Mouse (Mus musculus): ENCODE data around the gene Ndufa8. TPM values are rescaled to one million over a fixed set of nuclear protein-coding genes. Genes with fewer than 3 reads are reported as not detected.

The Ndufa8 gene
- polyA plus RNA-seq, 1 experiment from 2014 or later: 383 TPM

DNA sequence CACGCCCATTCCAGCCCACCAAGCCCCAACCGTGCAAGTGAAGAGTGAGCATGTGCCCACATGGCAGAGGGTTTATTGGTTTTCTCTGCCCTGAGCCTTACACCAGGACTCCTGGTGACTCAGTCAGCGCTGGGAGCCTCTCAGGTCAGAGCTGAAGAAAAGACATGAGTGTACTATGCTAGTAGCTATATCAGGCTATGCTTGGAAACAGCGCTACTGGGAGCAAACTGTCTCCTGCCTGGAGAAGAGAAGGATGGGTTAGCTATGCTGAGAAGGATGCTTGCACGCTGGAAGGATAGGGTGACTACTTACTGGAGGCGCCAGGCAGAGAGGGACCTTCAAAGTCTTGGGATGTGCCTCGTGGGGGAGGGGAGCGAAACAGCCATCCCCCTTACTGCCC lies 38.6 kb downstream of the Ndufa8 start:
- no peak for ATAC-seq (replicated peaks; ENCODE audit: low FRiP score, low read depth)
- no peaks in the 10 kb centered on the region for H3K27me3 ChIP-seq (ENCODE audit: insufficient read depth, low read length)
- WGBS: 59% methylated on average over 8 of the region's 8 CpGs
- no peak overlapping the region for H3K4me3 ChIP-seq (replicated peaks; ENCODE audit: low read depth, low read length)
- H3K9ac ChIP-seq (ENCODE audit: low read depth, low read length): no peak overlapping the region
- H3K4me2 ChIP-seq (ENCODE audit: low read length): no peak overlapping the region
- no peak for TF ChIP-seq CTCF (IDR thresholded peaks at IDR 0.05; ENCODE audit: low read depth)
- H3K36me3 ChIP-seq (ENCODE audit: insufficient read depth, low read length): no peaks in the 10 kb centered on the region
- no peak for DNase-seq (ENCODE audit: low spot score)
- no peaks in the 10 kb centered on the region; the same call in 1 of the 2 replicates for H3K4me1 ChIP-seq (replicated peaks; ENCODE audit: insufficient read depth, low read length)
- no peak overlapping the region for H3K27ac ChIP-seq
- no peaks in the 10 kb centered on the region for H3K9me3 ChIP-seq (replicated peaks; ENCODE audit: low read length)

DNA sequence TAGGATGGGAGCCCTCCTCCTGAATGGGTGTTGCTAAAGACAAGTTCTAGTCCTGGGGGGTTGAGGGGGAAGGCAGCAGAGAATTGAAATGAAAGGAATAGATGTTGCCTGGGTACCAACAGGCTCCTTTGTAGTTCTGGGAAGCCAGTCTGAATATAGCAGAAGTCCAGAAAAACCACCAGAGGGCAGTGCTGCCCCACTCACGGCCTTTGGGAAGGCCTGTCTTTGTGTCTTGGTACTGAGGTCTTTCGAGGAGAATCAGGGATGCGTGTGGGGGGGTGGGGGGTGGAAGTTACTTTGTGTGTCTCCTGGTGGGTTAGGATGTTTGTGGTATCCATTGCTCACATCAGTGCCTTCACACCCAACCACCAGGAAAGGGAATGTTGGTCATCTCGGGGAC lies 39.8 kb downstream of the Ndufa8 start:
- Histone ChIP-seq H3K4me2 (ENCODE audit: low read length) (no peak overlapping the region), H3K36me3 (ENCODE audit: insufficient read depth, low read length) (no peaks in the 10 kb centered on the region), H3K27me3 (ENCODE audit: insufficient read depth, low read length) (no peaks in the 10 kb centered on the region), H3K27ac (no peak overlapping the region), H3K4me3 (replicated peaks; ENCODE audit: low read depth, low read length) (no peak overlapping the region), H3K9me3 (replicated peaks; ENCODE audit: low read length) (no peaks in the 10 kb centered on the region), H3K4me1 (replicated peaks; ENCODE audit: insufficient read depth, low read length) (no peaks in the 10 kb centered on the region; the same call in 1 of the 2 replicates), H3K9ac (ENCODE audit: low read depth, low read length) (no peak overlapping the region)
- WGBS: 19% methylated on average over 4 of the region's 4 CpGs
- no peak; the same call in 1 of the 2 replicates for ATAC-seq (replicated peaks; ENCODE audit: low FRiP score, low read depth)
- peak; percentile 89 for DNase-seq (ENCODE audit: low spot score)
- TF ChIP-seq CTCF (IDR thresholded peaks at IDR 0.05; ENCODE audit: low read depth): peak; percentile 93

DNA sequence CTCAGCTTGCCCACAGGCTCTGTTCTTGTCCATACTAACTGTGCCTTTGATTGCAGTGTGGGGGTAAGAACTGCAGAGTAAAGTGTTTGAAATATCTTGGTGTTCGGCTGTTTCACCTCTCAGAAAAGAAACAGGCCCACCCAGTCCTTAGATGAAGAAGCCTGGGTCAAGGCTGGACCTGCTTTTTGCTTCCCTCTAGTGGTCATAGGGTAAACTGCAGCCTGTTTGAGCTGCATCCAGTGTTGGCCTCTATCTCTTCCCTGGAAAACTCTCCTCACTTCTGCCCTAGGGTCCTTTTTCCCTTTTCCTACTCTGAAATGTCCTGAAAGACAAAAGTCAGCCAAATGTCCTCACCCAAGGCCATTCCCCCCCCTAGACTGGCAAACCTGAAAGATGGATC lies 41.1 kb downstream of the Ndufa8 start:
- TF ChIP-seq CTCF (IDR thresholded peaks at IDR 0.05; ENCODE audit: low read depth): peak; percentile 90
- WGBS: 26% methylated on average over 1 of the region's 1 CpGs

DNA sequence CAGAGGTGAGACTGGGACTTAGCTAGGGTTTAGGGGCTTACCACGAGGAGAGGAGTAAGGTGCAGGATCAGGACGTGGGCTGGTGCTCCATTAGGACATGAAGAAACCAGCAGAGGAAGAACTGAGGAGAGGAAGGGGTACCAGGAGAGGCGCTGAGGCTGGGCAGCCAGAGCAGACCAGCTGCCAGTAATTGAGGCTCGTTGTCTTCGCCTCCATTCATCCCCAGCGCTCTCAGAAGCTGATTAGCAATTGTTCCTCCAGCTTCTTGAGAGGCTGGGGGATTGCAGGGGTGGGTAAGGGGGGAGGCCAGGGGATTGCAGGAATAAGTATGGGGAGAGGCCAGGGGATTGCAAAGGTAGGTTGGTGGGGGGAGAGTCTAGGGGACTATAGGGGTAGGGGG lies 47.0 kb downstream of the Ndufa8 start:
- Histone ChIP-seq H3K27ac (no peak overlapping the region), H3K36me3 (ENCODE audit: insufficient read depth, low read length) (no peaks in the 10 kb centered on the region), H3K4me3 (replicated peaks; ENCODE audit: low read depth, low read length) (no peak overlapping the region), H3K4me2 (ENCODE audit: low read length) (no peak overlapping the region), H3K4me1 (replicated peaks; ENCODE audit: insufficient read depth, low read length) (no peaks in the 10 kb centered on the region), H3K9ac (ENCODE audit: low read depth, low read length) (no peak overlapping the region), H3K9me3 (replicated peaks; ENCODE audit: low read length) (no peaks in the 10 kb centered on the region), H3K27me3 (ENCODE audit: insufficient read depth, low read length) (no peaks in the 10 kb centered on the region)
- no peak for DNase-seq (ENCODE audit: low spot score)
- no peak for TF ChIP-seq CTCF (IDR thresholded peaks at IDR 0.05; ENCODE audit: low read depth)
- ATAC-seq (replicated peaks; ENCODE audit: low FRiP score, low read depth): no peak
- 48% methylated on average over 6 of the region's 6 CpGs for WGBS

More for the DNA sequence above, 41.1 kb downstream of the Ndufa8 start:
- Histone ChIP-seq H3K36me3 (ENCODE audit: insufficient read depth, low read length) (no peaks in the 10 kb centered on the region), H3K4me2 (ENCODE audit: low read length) (no peak overlapping the region), H3K27ac (no peak overlapping the region), H3K9me3 (replicated peaks; ENCODE audit: low read length) (no peaks in the 10 kb centered on the region), H3K9ac (ENCODE audit: low read depth, low read length) (no peak overlapping the region), H3K4me1 (replicated peaks; ENCODE audit: insufficient read depth, low read length) (no peaks in the 10 kb centered on the region; the same call in 1 of the 2 replicates), H3K4me3 (replicated peaks; ENCODE audit: low read depth, low read length) (no peak overlapping the region), H3K27me3 (ENCODE audit: insufficient read depth, low read length) (no peaks in the 10 kb centered on the region)
- peak; percentile 73 for DNase-seq (ENCODE audit: low spot score)
- no peak for ATAC-seq (replicated peaks; ENCODE audit: low FRiP score, low read depth)

DNA sequence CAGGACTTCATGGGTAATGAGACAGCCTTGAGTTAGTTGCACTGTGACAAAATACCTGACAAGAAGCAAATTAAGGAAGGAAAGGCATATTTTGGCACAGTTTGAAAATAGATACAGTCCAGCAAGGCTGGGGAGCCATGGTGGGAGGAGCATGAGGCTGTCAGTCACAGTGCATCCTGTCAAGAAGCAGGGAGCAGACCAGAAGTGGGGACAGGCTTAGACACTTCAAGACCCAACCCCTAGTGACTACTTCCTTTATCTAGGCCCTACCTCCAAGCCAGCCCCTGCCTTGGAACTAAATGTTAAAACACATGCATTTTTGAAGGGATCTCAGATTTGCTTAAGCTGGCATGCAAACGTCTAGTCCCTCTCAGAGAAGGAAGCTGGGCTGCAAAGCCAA lies 48.8 kb downstream of the Ndufa8 start:
- no peak for TF ChIP-seq CTCF (IDR thresholded peaks at IDR 0.05; ENCODE audit: low read depth)
- whole genome bisulfite sequencing: 43% methylated on average over 1 of the region's 1 CpGs

DNA sequence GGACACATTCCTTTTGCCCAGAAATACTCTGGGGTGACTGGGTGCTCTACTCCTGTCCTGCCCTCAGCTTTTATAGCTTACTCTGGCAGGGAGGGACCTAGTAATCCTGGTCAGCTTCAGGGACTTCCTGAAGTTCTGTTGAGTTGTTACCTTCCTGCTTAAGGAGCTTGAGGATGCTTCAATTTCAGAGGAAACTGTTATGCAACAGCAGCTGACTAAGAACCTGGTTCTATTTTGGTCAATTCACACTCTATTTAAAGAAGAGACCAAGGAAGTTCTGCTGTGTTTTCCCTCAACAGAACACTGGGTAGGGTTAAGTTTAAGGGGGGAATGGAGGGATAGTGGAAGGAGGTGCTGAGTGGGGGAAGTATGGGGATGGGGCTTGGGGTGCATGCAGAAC lies 50.0 kb downstream of the Ndufa8 start:
- no peaks in the 10 kb centered on the region for H3K36me3 ChIP-seq (ENCODE audit: insufficient read depth, low read length)
- H3K27me3 ChIP-seq (ENCODE audit: insufficient read depth, low read length): no peaks in the 10 kb centered on the region
- H3K9me3 ChIP-seq (replicated peaks; ENCODE audit: low read length): no peaks in the 10 kb centered on the region
- H3K4me1 ChIP-seq (replicated peaks; ENCODE audit: insufficient read depth, low read length): no peaks in the 10 kb centered on the region
- no peak overlapping the region for H3K4me3 ChIP-seq (replicated peaks; ENCODE audit: low read depth, low read length)
- H3K9ac ChIP-seq (ENCODE audit: low read depth, low read length): no peak overlapping the region
- H3K27ac ChIP-seq: no peak overlapping the region
- no peak overlapping the region for H3K4me2 ChIP-seq (ENCODE audit: low read length)
- ATAC-seq (replicated peaks; ENCODE audit: low FRiP score, low read depth): no peak
- TF ChIP-seq CTCF (IDR thresholded peaks at IDR 0.05; ENCODE audit: low read depth): no peak
- no peak for DNase-seq (ENCODE audit: low spot score)

More for the DNA sequence above, 48.8 kb downstream of the Ndufa8 start:
- Histone ChIP-seq H3K27ac (no peak overlapping the region), H3K9me3 (replicated peaks; ENCODE audit: low read length) (no peaks in the 10 kb centered on the region), H3K9ac (ENCODE audit: low read depth, low read length) (no peak overlapping the region), H3K36me3 (ENCODE audit: insufficient read depth, low read length) (no peaks in the 10 kb centered on the region), H3K4me2 (ENCODE audit: low read length) (no peak overlapping the region), H3K4me1 (replicated peaks; ENCODE audit: insufficient read depth, low read length) (no peaks in the 10 kb centered on the region), H3K4me3 (replicated peaks; ENCODE audit: low read depth, low read length) (no peak overlapping the region), H3K27me3 (ENCODE audit: insufficient read depth, low read length) (no peaks in the 10 kb centered on the region)
- DNase-seq (ENCODE audit: low spot score): no peak
- ATAC-seq (replicated peaks; ENCODE audit: low FRiP score, low read depth): no peak

DNA sequence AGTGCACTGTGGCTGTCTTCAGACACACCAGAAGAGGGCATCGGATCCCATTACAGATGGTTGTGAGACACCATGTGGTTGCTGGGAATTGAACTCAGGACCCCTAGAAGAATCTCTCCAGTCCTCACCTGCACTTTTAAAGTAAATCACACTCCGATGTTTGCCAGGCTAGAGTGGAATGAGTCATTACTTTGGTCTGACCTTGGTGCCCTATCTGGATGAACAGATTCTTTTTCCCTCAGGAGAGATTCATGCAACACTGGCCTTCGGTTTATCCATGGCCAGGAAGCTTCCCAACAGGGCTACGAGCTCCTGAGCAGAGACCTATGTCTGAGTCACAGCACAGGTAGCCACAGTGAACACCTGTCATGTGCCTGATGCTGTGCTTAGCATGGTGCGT lies 50.8 kb downstream of the Ndufa8 start:
- Histone ChIP-seq H3K9ac (ENCODE audit: low read depth, low read length) (no peak overlapping the region), H3K27me3 (ENCODE audit: insufficient read depth, low read length) (no peaks in the 10 kb centered on the region), H3K36me3 (ENCODE audit: insufficient read depth, low read length) (no peaks in the 10 kb centered on the region), H3K4me2 (ENCODE audit: low read length) (no peak overlapping the region), H3K4me1 (replicated peaks; ENCODE audit: insufficient read depth, low read length) (no peaks in the 10 kb centered on the region), H3K9me3 (replicated peaks; ENCODE audit: low read length) (no peaks in the 10 kb centered on the region), H3K4me3 (replicated peaks; ENCODE audit: low read depth, low read length) (no peak overlapping the region), H3K27ac (no peak overlapping the region)
- ATAC-seq (replicated peaks; ENCODE audit: low FRiP score, low read depth) (no peak), DNase-seq (ENCODE audit: low spot score) (no peak)
- no peak for TF ChIP-seq CTCF (IDR thresholded peaks at IDR 0.05; ENCODE audit: low read depth)
- WGBS: 78% methylated on average over 5 of the region's 5 CpGs
